Mouse (Mus musculus) kidney, postnatal 4 days (tissue): ENCODE results near the gene Stk32b.

Source experiments
- DNase-seq, 2 experiments: peaks; one replicate each; pipeline ENCODE4 v3.0.0; 2021; ENCODE audit warnings: mixed read lengths in 2 of 2

The Stk32b gene

GRCm38 (mm10) chr5:37659177-37659576 is 57.8 kb downstream of the Stk32b start:
- no peak for DNase-seq

GRCm38 (mm10) chr5:37657741-37658140 is 59.2 kb downstream of the Stk32b start:
- DNase-seq, result no peak

- no peak for DNase-seq
Measured at GRCm38 (mm10) chr5:37655208-37655607, 61.8 kb downstream of the Stk32b start.

- peak; percentile 17 to 54 for DNase-seq
Measured at GRCm38 (mm10) chr5:37650681-37651211, 66.2 kb downstream of the Stk32b start.

- DNase-seq, result peak in 1 of 2 experiments; percentile 11
Measured at GRCm38 (mm10) chr5:37650089-37650601, 66.8 kb downstream of the Stk32b start.

GRCm38 (mm10) chr5:37644082-37644481 is 72.9 kb downstream of the Stk32b start:
- DNase-seq, result no peak

- no peak for DNase-seq
Measured at GRCm38 (mm10) chr5:37642486-37642885, 74.5 kb downstream of the Stk32b start.

- DNase-seq, result no peak
Measured at GRCm38 (mm10) chr5:37634791-37635190, 82.2 kb downstream of the Stk32b start.

- DNase-seq, result no peak
Measured at GRCm38 (mm10) chr5:37627437-37628163, 89.4 kb downstream of the Stk32b start.

GRCm38 (mm10) chr5:37611874-37612273 is 105.1 kb downstream of the Stk32b start:
- no peak for DNase-seq

- no peak for DNase-seq
Measured at GRCm38 (mm10) chr5:37599566-37599965, 117.4 kb downstream of the Stk32b start.

- DNase-seq, result no peak
Measured at GRCm38 (mm10) chr5:37598271-37598670, 118.7 kb downstream of the Stk32b start.

GRCm38 (mm10) chr5:37592411-37592810 is 124.6 kb downstream of the Stk32b start:
- no peak for DNase-seq

GRCm38 (mm10) chr5:37587861-37588260 is 129.1 kb downstream of the Stk32b start:
- DNase-seq, result no peak

- no peak for DNase-seq
Measured at GRCm38 (mm10) chr5:37586071-37586470, 130.9 kb downstream of the Stk32b start.

GRCm38 (mm10) chr5:37575427-37575826 is 141.5 kb downstream of the Stk32b start:
- DNase-seq, result no peak

- DNase-seq, result peak; percentile 69 to 71
Measured at GRCm38 (mm10) chr5:37557274-37557815, 159.6 kb downstream of the Stk32b start.

- no peak for DNase-seq
Measured at GRCm38 (mm10) chr5:37554231-37554630, 162.7 kb downstream of the Stk32b start.

GRCm38 (mm10) chr5:37551649-37552048 is 165.3 kb downstream of the Stk32b start:
- DNase-seq, result no peak

GRCm38 (mm10) chr5:37535726-37536293 is 181.2 kb downstream of the Stk32b start:
- DNase-seq, result no peak

GRCm38 (mm10) chr5:37535227-37535626 is 181.7 kb downstream of the Stk32b start:
- no peak for DNase-seq

GRCm38 (mm10) chr5:37525363-37525762 is 191.6 kb downstream of the Stk32b start:
- DNase-seq, result no peak

GRCm38 (mm10) chr5:37520441-37520840 is 196.5 kb downstream of the Stk32b start:
- no peak for DNase-seq

- DNase-seq, result no peak
Measured at GRCm38 (mm10) chr5:37512479-37512878, 204.5 kb downstream of the Stk32b start.
